Mouse (Mus musculus): ENCODE measurements around the gene Arf5.

- no peak for TF ChIP-seq POLR2A (IDR thresholded peaks at IDR 0.05; ENCODE audit: insufficient read depth, low read depth, low read length)
- no peak for TF ChIP-seq CTCF (IDR thresholded peaks at IDR 0.05)
Observed at GRCm38 (mm10) chr6:28410053-28410452, 13.3 kb upstream of the Arf5 start.
